Mouse (Mus musculus) ES-E14 (cell line): ENCODE measurements around the gene Ttyh2.

Experiments used
- CHD2 ChIP-seq: IDR thresholded peaks from 2 replicates; pipeline ENCODE4 v1.6.1; 2014; ENCODE audit warnings: mild to moderate bottlenecking, low read depth, low read length, inconsistent platforms
- HCFC1 ChIP-seq: IDR thresholded peaks from 2 replicates; pipeline ENCODE4 v1.6.1; 2012; ENCODE audit warnings: low read length, inconsistent platforms, borderline replicate concordance; ENCODE audit not compliant: insufficient read depth
- MAFK ChIP-seq: IDR thresholded peaks from 2 replicates; pipeline ENCODE4 v1.6.1; 2014; ENCODE audit warnings: mild to moderate bottlenecking, low read depth, low read length, inconsistent platforms; ENCODE audit not compliant: insufficient read depth
- ZC3H11A ChIP-seq: IDR thresholded peaks from 2 replicates; pipeline ENCODE4 v1.6.1; 2012; ENCODE audit warnings: low read depth, mild to moderate bottlenecking, inconsistent platforms, low read length, borderline replicate concordance
- ZNF384 ChIP-seq: IDR thresholded peaks from 2 replicates; pipeline ENCODE4 v1.6.1; 2012; ENCODE audit warnings: low read depth, low read length, inconsistent platforms

DNA sequence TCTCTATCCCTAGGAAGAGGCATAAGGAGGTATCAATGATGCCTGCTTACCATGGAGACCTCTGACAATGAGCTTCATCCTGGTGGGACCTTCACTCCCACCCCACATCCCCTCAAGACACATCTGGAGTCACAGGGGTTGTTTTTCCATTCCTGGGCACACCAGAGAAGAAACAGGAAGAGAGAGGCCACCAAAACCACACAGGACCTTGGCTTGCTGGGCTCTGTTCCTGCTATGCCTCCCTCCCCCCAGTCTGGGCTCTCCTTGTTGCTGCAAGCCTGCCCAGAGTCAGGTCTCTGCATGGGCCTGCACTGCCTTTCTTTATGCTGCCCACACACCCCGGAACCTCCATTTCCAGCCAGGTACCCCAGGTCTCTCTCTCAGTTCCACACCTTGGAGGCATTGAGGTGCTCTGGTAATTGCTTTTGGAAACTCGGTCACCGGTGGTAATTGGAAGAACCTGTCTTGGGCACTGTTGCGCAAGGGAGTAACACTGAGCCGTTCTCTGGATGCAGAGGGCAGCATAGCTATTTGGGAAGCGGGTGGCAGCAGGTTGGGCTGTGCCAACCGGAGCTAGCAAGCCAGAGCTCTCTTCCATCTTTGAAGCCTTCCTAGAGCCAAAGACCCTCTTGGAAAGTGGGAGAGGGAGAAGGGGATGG is 19.8 kb upstream of the Ttyh2 start:
- TF ChIP-seq ZNF384 (no peak), HCFC1 (no peak), CHD2 (no peak), MAFK (no peak), ZC3H11A (no peak)
